In the genomic region with DNA sequence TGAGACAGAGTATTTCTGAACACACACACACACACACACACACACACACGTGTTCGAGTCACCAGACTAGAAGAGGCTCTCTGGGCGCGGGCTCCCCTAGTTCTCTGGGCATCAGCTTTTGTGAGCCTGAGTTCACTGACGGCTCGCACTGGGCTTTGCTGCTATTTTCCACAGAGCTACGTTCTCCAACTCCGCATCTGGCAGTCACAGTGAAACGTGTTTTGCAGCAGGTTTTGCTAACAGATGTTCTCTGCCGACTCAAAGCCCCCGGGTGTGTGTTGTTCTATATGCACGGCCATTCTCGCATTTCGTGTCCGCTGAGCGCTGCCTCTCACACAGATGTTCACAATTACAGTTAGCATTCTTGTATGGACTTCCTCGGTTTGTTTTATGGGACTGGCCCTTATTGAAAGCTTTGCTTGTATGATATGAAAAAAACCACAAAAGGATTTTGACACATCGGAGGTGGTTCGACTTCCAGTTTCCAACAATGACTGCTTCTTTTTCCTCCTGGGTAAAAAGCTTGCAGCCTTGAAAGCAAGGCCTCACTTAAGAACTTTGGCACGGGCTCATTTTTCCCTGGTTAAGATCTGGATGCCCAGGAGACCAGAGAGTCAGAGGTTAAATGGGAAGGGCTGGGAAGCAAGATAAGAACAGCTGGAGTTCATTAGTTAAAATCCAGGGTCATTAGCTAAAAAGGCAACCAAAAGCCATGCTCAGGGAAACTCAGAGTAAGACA, we compare ENCODE assay signal across 9 mouse cellular contexts. TPM values are rescaled to one million over a fixed set of nuclear protein-coding genes. Genes with fewer than 3 reads are reported as not detected.
DNase-seq lines count a peak whose midpoint lies in the region; ATAC-seq and TF ChIP-seq lines count a peak whose summit lies in the region.
"Had no signal": no experiment of that assay in that cellular context is flagged by ENCODE, and none has a peak within 500 bp of the region (broad histone marks: within the 10 kb centered on the region; RNA-seq: fewer than 3 reads in every experiment).

No protein-coding gene starts in this region.

- no peak for ATAC-seq in stomach, postnatal 0 days (ENCODE audit: low FRiP score, low TSS enrichment)

- no peak for TF ChIP-seq CTCF in stomach, postnatal 0 days (IDR thresholded peaks at IDR 0.05; ENCODE audit: low read depth)

- no peak overlapping the region for H3K4me3 ChIP-seq in stomach, postnatal 0 days (ENCODE audit: low read depth, low read length)

- WGBS in stomach, postnatal 0 days, result 29% methylated on average over 20 of the region's 20 CpGs

- DNase-seq in adrenal gland, adult (ENCODE audit: inconsistent age in 2 of 2, low spot score in 1 of 2), result peak; percentile 20 to 65
- DNase-seq in adrenal gland, postnatal 25 days, result no peak
- DNase-seq in adrenal gland, postnatal 14 days, result peak; percentile 25
- peak; percentile 19 for DNase-seq in gastrocnemius, postnatal 14 days
- peak; percentile 51 for DNase-seq in kidney, postnatal 10 days
- DNase-seq in stomach, postnatal 0 days (ENCODE audit: low spot score), result no peak
- DNase-seq in lung, postnatal 25 days (ENCODE audit: low spot score), result no peak
- no peak for DNase-seq in layer of hippocampus, postnatal 10 days (ENCODE audit: low spot score in 2 of 2)

- intact Hi-C loops in gastrocnemius, postnatal 14 days (cut with DNase I; ENCODE audit: low total_unique reads), result no loop called here

- H3K4me2 ChIP-seq in stomach, postnatal 0 days (replicated peaks; ENCODE audit: low read depth), result peak overlapping the region; percentile 34; the same call in 1 of the 2 replicates

- H3K27me3 ChIP-seq in stomach, postnatal 0 days (ENCODE audit: control insufficient read depth, insufficient read depth, low read length), result no peaks in the 10 kb centered on the region

- no peak for TF ChIP-seq EP300 in stomach, postnatal 0 days (optimal IDR thresholded peaks at IDR 0.05)

- H3K4me1 ChIP-seq in stomach, postnatal 0 days (replicated peaks; ENCODE audit: control insufficient read depth, insufficient read depth), result no peaks in the 10 kb centered on the region

- H3K9me3 ChIP-seq in stomach, postnatal 0 days (ENCODE audit: control insufficient read depth, low read length), result no peaks in the 10 kb centered on the region

- H3K36me3 ChIP-seq in stomach, postnatal 0 days (ENCODE audit: control insufficient read depth, insufficient read depth, low read length), result no peaks in the 10 kb centered on the region

- no peak overlapping the region for H3K9ac ChIP-seq in stomach, postnatal 0 days (ENCODE audit: low read length)

- no peak overlapping the region for H3K27ac ChIP-seq in stomach, postnatal 0 days (replicated peaks)

RNA-seq across cellular contexts. Expression of a gene that starts 13.4 kb away (rescaled TPM):
- 0.36 TPM in 1 of 2 replicates, not detected in the other for total RNA-seq in adrenal gland, postnatal 25 days (2021)
- not detected in 2 replicates for total RNA-seq in adrenal gland, postnatal 14 days (2021)
- under 1 TPM in 1 of 2 experiments, not detected in 1; 0.18 TPM for total RNA-seq in gastrocnemius, postnatal 14 days (2021)
- 0.31 and 0.49 TPM in 2 replicates for polyA plus RNA-seq in stomach, postnatal 0 days (2015; fragmentation: Nextera tagmentation; extraction: Ambion mirVana)
- total RNA-seq in layer of hippocampus, postnatal 10 days (2021), result 1 to 10 TPM in 1 of 2 experiments, under 1 TPM in 1; 0.62 to 1.3 TPM
- polyA plus RNA-seq: small intestine, adult 2 months had no signal

RNA-seq across cellular contexts. Expression of a gene that starts 33.1 kb away (rescaled TPM):
- total RNA-seq in adrenal gland, postnatal 25 days (2021), result 10.7 and 12.4 TPM in 2 replicates
- total RNA-seq in adrenal gland, postnatal 14 days (2021), result 13.2 and 14.4 TPM in 2 replicates
- 10 to 100 TPM; 15.9 to 16.9 TPM for total RNA-seq in gastrocnemius, postnatal 14 days (2021)
- 3.4 and 3.6 TPM in 2 replicates for polyA plus RNA-seq in stomach, postnatal 0 days (2015; fragmentation: Nextera tagmentation; extraction: Ambion mirVana)
- 10 to 100 TPM; 43.2 to 45.5 TPM for total RNA-seq in layer of hippocampus, postnatal 10 days (2021)

Comparison
In these comparisons a context has a peak if more than half of its experiments do, and no peak if none do; other contexts are left out.
1. DNase-seq: peak in adrenal gland, adult (2 of 2), adrenal gland, postnatal 14 days (single experiment), gastrocnemius, postnatal 14 days (single experiment) and kidney, postnatal 10 days (single experiment); none in adrenal gland, postnatal 25 days (single experiment), stomach, postnatal 0 days (single experiment), lung, postnatal 25 days (single experiment) and layer of hippocampus, postnatal 10 days (0 of 2).